Mouse (Mus musculus): ENCODE measurements around the gene Obscn.

GRCm38 (mm10) chr11:58953351-58954169 lies 182.6 kb downstream of the Obscn start:
- TF ChIP-seq CTCF (IDR thresholded peaks at IDR 0.05; ENCODE audit: low read depth) (no peak), EP300 (optimal IDR thresholded peaks at IDR 0.05) (no peak)
